Mouse (Mus musculus): ENCODE data around the gene Pink1.

DNA sequence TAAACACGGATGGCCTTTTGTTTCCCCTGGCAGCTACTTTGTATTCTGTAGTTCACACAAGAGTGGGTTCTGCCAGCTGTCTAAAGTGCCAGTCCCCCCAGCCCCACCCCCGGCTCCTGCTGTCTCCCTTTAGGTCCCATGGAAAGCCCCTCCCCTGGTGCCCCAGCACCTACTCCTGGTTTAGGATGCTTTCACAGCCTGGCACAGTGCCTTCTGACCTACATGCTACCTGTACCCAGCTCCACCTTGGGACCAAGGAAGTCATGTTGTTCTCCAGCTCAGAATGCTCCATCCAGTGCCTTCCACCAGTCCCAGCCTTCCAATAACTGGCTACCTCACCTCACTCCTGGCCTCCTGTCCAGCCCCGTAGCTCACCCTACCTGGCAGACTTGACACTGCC, 19.1 kb downstream of the Pink1 start:
- TF ChIP-seq CTCF (IDR thresholded peaks at IDR 0.05; ENCODE audit: extremely low read depth, insufficient read depth, insufficient read length, insufficient replicate concordance) (no peak), POLR2A (IDR thresholded peaks at IDR 0.05; ENCODE audit: low read depth, low read length) (no peak)
